Mouse (Mus musculus) heart, postnatal 10 days (tissue): ENCODE results near the gene Agpat4. TPM values are rescaled to one million over a fixed set of nuclear protein-coding genes. Genes with fewer than 3 reads are reported as not detected.
"Not testable (repeated sequence)": the region's sequence is repeated elsewhere in the genome, so short reads cannot be mapped to it uniquely, and the experiment has no call there.

Experiments used
- DNase-seq, 2 experiments: peaks; one replicate each; pipeline ENCODE4 v3.0.0; 2021
- intact Hi-C: fragments of 180-260 bp; cut with DNase I; formaldehyde crosslinking; loops from one replicate; pipeline ENCODE4 v1.15.1; 2025
- total RNA-seq, 2 experiments: library from RNA; stranded (reverse); gene quantifications; 2 replicates each; pipeline ENCODE4 v1.2.3; 2021

Gene Agpat4
- total RNA-seq, 2 experiments from 2014 or later, result 8.4 to 10.2 TPM

GRCm38 (mm10) chr17:12121226-12121794, 2.8 kb downstream of the Agpat4 start:
- intact Hi-C loops, result no loop called here
- no peak for DNase-seq

GRCm38 (mm10) chr17:12122262-12122661, 3.8 kb downstream of the Agpat4 start:
- intact Hi-C loops, result loop anchor here (2.0 kb wide), 1 partner anchor 87 kb away; no protein-coding TSS in a partner anchor
- DNase-seq, result not testable (repeated sequence)

- intact Hi-C loops, result loop anchor here (2.0 kb wide), 1 partner anchor 86 kb away; no protein-coding TSS in a partner anchor
- no peak for DNase-seq
Observed at GRCm38 (mm10) chr17:12123168-12123567, 4.7 kb downstream of the Agpat4 start.

- intact Hi-C loops, result no loop called here
- DNase-seq, result no peak
Observed at GRCm38 (mm10) chr17:12127056-12127455, 8.6 kb downstream of the Agpat4 start.

- intact Hi-C loops, result no loop called here
Observed at GRCm38 (mm10) chr17:12128976-12129375, 10.5 kb downstream of the Agpat4 start.

GRCm38 (mm10) chr17:12131171-12131570, 12.7 kb downstream of the Agpat4 start:
- DNase-seq, result no peak
- intact Hi-C loops, result no loop called here

More at GRCm38 (mm10) chr17:12128976-12129375, 10.5 kb downstream of the Agpat4 start:
- DNase-seq, result no peak

GRCm38 (mm10) chr17:12131581-12131980, 13.1 kb downstream of the Agpat4 start:
- intact Hi-C loops, result no loop called here
- no peak for DNase-seq

- intact Hi-C loops, result no loop called here
- DNase-seq, result no peak
Observed at GRCm38 (mm10) chr17:12132904-12133303, 14.4 kb downstream of the Agpat4 start.

GRCm38 (mm10) chr17:12133985-12134384, 15.5 kb downstream of the Agpat4 start:
- intact Hi-C loops, result no loop called here
- no peak for DNase-seq

GRCm38 (mm10) chr17:12134975-12135633, 16.6 kb downstream of the Agpat4 start:
- DNase-seq, result no peak
- intact Hi-C loops, result no loop called here

- no peak for DNase-seq
- intact Hi-C loops, result no loop called here
Observed at GRCm38 (mm10) chr17:12138355-12138754, 19.9 kb downstream of the Agpat4 start.

GRCm38 (mm10) chr17:12143948-12144364, 25.5 kb downstream of the Agpat4 start:
- intact Hi-C loops, result no loop called here
- no peak for DNase-seq

- DNase-seq, result no peak
- intact Hi-C loops, result no loop called here
Observed at GRCm38 (mm10) chr17:12146132-12146681, 27.7 kb downstream of the Agpat4 start.

- DNase-seq, result no peak
- intact Hi-C loops, result no loop called here
Observed at GRCm38 (mm10) chr17:12147830-12148229, 29.3 kb downstream of the Agpat4 start.

- intact Hi-C loops, result no loop called here
- no peak for DNase-seq
Observed at GRCm38 (mm10) chr17:12149232-12149861, 30.8 kb downstream of the Agpat4 start.

GRCm38 (mm10) chr17:12150970-12151369, 32.5 kb downstream of the Agpat4 start:
- intact Hi-C loops, result no loop called here
- no peak for DNase-seq

- no peak for DNase-seq
- intact Hi-C loops, result no loop called here
Observed at GRCm38 (mm10) chr17:12154260-12154659, 35.8 kb downstream of the Agpat4 start.

GRCm38 (mm10) chr17:12155236-12155635, 36.7 kb downstream of the Agpat4 start:
- DNase-seq, result no peak

GRCm38 (mm10) chr17:12155872-12156271, 37.4 kb downstream of the Agpat4 start:
- intact Hi-C loops, result no loop called here
- no peak for DNase-seq

More at GRCm38 (mm10) chr17:12155236-12155635, 36.7 kb downstream of the Agpat4 start:
- intact Hi-C loops, result no loop called here

GRCm38 (mm10) chr17:12156661-12157060, 38.2 kb downstream of the Agpat4 start:
- DNase-seq, result no peak
- intact Hi-C loops, result no loop called here

- intact Hi-C loops, result no loop called here
- no peak for DNase-seq
Observed at GRCm38 (mm10) chr17:12157203-12157602, 38.7 kb downstream of the Agpat4 start.
